Mouse (Mus musculus) G1E-ER4 (cell line): ENCODE data around the gene Reg3g. TPM values are rescaled to one million over a fixed set of nuclear protein-coding genes. Genes with fewer than 3 reads are reported as not detected.
"Not testable (repeated sequence)": the region's sequence is repeated elsewhere in the genome, so short reads cannot be mapped to it uniquely, and the experiment has no call there.

Source experiments
- GATA1 ChIP-seq: IDR thresholded peaks from one replicate; pipeline ENCODE4 v1.8.0; 2012; ENCODE audit warnings: low read length, inconsistent platforms
- polyA plus RNA-seq: library from polyadenylated mRNA; stranded (reverse); fragments of >175 nt; gene quantifications from 2 replicates; pipeline ENCODE4 v1.2.3, GENCODE M21; 2012

Gene Reg3g
- not detected in 2 replicates for polyA plus RNA-seq

DNA sequence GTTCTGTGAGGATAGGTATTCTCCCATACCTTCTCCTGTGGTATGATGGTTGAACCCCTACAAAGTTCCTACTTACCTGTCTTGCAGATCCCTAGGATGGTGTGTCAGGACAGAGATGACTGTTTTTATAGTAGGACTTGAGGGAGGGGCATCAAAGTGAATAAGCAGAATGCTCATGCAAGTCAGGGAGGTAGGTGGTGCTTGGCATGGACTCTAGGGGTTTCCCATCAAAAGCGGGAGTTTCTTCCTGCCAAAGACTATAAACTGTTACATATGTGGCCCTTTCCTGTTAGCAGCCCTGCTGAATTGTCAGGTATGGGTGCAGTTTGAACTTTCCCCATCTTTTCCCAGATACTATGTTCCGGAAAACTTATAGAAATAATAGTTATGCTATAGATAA is at the start of gene Reg3g:
Reg3g (minus strand) TSS at position 101 of the 400 bp plus-strand sequence.
- TF ChIP-seq GATA1 = no peak

DNA sequence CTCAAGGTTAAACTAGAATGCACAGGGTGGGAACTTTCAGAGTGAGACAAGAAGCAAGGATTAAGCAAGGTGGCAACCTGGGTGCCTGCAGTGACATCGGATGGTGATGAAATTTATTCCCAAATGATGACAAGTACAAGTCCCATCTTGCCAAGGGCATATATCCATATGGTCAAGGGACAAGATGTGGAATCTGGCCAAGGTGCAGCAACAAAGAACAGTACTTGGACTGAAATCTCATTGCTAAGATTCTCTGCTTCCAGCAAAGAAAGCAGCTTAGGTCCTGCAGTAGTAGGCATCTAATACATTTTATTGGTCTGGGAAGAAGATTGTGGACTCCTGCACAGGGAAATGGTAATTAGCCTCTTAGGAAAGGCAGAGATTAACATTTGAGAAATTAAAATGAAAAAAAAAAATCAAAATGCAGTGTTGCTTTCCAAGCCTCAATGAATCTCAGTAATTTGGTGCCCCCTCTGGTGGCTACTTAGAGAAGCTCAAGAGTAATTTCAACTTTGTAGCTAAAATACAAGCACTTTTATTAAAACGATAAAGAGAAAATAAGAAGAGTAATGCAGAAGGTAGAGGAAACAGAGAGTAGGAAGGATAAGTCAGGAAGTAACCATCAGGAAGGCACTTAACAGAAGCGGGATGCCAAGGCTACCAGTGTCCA is 47.2 kb upstream of the Reg3g start:
- no peak for TF ChIP-seq GATA1

DNA sequence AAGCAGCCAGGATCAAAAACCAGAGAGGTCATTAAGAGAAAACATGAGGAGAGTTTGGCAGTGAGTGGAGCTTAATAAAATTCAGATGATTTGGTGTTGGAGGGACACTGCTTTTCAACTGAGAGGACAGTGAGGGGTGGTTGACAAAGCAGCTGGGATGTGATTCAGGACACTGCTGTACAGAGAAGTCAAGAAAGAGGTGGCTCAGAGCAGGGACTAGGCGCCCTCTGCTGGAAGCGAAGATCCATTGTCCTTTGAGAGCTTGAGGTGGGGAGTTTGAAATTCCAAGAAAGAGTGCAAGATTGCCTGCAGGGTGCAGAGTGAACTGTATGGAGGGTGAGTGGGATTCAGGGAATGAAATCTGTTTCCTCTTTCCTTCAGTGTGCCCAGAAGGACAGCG is 44.2 kb upstream of the Reg3g start:
- TF ChIP-seq GATA1 = no peak

DNA sequence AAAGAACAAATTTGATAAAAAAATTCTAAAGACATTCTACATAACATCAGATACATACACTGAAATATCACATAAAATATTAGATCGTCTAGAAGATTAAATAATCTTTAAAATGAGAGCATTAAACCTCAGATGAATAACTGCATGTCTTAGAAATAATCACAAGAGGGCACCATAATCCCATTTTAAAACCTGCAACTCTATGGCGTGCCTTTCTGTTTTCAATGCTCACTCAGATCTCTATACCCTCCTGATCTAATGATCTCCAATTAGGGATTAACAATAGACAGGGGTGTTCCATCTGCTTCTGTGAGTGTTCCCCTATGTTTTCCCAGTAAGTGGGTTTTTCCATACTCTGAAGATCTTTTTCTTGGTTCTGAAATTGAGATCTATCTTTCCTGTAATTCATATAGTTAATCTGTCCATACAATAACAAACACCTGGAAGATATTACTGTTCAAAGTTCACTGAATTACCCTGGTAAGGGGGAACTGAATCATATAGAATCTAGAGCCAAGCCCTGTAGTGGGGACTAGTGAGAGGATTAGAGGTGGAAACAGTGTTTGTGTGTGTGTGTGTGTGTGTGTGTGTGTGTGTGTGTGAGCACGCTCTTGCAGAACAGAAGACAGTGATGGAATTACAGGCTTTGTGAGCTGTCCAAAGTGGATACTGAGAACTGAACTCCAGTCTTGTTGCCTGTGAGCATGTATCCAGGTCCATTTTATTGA is 41.7 kb upstream of the Reg3g start:
- TF ChIP-seq GATA1 = no peak

DNA sequence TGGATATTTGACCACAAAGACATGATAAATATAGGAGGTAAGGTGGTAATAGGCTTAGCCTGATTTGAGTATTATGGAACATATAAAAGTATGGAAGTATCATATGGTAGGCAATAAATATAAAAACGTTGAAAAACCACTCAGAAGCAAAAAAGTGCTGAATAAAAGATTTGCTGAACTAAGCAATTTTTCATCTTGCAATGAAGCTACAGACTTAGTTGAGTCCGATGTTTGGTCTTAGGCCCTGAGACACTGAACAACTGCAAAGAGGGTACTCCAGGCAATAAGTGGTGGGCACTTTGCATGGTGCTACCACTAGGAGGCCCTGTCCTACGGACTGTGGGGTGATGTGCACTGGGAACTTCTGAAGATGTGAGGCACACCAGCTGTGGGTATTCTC is 37.1 kb upstream of the Reg3g start:
- TF ChIP-seq GATA1 = no peak

DNA sequence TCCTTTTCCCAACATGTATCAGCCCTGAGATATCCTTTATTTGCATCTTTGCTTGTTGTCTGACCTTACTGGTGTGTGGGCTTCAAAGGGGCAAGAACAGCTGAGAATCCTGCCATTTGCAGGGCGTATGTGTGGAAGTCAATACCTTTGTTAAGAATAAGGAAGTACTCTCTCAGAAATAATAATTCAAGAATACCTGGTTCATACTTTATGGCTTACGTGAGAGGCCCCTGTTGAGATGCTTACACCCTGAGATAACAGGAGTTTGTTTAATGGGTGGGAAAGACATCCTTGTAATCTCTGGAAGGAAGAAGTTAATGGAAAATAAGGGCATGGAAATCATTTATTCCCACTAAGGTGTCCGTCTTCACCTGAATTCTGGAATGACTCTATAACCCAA is 26.0 kb upstream of the Reg3g start:
- no peak for TF ChIP-seq GATA1

DNA sequence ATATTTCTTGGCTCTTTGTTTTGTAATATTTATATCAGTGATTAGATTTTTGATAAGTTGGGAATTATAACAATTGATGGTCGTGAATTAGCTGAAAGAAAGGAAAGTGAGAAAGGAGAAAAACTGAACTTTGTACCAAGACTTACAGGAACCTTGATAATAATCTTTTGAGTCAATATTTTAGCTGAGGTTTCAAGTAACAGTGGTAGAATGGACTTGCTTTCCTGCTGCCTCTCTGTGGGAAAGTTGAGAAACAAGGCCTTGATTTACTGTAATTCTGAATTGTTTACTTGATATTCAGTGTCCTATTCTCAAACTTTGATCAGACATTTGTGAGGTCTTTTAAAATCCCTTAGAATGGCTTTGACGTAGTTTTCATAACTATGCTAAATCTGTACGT is 615 bp upstream of the Reg3g start:
- no peak for TF ChIP-seq GATA1

DNA sequence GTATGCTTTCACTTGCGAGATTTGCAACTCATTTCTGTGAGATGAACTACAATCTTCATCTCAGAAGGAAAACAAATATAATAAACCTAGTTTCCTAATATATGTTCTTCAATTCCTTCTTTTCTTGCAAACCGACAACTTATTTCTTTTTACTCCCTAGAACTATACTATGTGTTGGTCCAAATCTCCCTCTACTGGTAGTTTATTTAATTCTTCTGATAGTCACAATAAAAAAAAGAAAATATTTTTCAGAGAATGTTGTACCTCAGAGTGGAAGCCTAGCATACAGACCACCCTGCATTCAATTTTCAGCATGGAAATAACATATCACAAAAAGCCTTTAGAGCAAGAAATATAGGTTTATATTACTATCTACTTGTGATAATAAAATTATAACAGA is 5.4 kb downstream of the Reg3g start:
- TF ChIP-seq GATA1 = no peak

DNA sequence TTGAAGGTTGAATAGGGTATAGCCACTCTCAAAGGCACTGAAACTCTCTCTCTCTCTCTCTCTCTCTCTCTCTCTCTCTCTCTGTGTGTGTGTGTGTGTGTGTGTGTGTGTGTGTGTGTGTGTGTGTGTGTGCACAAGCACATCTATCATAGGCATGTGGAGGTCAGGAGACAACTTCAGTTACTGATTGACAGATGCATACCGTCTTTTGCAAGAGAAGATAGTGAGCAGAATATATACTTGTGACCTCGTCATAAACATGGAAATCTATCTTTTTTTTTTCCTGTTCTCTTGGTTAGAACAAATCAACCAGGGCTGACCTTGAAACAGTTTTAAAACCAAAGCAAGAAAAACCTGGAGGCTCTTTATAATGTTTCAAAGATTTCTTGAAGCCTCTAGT is 6.3 kb downstream of the Reg3g start:
- TF ChIP-seq GATA1 = no peak

DNA sequence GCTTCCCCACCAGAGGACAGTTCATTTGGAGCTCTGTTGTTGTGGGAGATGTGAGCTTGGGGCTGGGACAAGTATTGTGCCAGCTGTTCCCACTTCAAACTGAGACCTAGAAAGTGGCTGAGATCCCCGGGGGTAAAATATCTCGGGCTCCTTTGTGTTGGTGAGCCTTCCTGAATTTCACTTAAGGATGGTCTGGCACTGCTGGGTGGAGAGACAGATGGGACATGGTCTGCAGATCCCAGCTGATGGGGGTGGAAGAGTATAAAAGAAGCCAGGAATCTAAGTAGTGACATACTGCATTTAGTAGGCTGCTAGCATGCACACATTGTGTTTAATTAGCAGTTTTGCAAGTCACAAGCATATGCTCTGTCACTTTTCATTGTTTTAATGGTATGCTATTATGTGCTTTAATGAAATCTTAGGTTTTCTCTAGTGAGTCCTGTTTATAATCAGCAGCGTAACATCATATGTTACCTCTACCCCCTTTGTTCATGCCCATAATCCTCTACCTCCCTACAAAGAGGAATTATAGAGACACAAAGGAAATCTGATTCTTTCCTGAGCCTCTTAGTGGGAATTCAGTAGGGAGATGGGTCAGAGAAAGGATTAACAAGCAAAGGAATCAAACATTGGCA is 8.4 kb downstream of the Reg3g start:
- TF ChIP-seq GATA1 = no peak

DNA sequence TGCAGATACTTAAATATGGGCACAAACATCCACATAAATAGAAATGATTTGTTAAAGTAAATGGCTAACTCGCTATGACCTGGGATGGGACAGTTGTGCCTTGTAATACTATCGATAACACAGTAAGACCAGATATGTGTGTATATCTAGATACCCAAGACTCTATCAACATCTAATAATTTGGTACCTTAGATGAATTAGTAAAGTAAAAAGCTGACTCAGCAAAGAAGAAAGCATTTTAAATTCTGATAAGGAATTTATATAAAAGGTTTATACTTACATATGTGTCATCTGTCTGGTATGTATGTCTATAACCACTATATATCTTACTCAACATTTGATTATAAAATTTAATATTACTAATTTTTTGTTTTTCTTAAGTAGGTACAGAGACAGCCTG is 15.9 kb downstream of the Reg3g start:
- TF ChIP-seq GATA1 = no peak

DNA sequence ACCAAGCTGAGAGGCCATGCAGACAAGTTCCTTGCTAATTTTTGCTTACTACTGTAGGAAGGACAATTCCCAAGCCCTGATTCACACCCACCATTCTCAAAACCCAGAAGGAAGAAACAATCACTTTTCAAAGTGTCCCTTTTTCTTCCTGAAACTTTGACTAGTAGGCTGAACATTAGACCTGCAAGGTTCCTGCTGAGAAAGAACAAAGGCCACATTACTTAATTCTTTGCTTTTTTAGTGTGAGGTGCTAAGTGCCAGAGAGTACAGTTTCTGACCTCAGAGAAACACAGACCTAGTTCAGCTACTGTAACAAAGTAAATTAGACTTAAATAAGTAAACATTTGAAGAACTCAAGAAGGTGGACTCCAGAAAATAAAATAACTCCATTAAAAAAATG is 20.3 kb downstream of the Reg3g start:
- TF ChIP-seq GATA1 = no peak

DNA sequence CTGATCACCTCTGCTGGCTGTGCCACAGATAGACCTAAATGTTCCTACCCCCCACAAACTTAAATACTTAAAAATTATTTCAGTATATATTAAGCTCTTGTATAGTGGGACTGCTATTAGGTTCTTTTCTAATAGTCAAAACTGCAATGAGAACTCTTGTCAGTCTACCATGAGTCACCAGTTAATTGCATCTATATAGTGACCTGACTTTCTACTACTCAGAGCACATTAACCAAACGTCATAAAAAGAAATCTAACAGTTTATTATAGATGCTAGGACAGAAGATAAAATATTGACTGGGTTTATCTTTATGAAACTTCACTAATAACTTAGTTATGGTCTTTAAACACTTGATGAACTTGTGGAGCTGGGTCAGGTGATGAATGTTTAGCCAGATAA is 21.5 kb downstream of the Reg3g start:
- no peak for TF ChIP-seq GATA1

DNA sequence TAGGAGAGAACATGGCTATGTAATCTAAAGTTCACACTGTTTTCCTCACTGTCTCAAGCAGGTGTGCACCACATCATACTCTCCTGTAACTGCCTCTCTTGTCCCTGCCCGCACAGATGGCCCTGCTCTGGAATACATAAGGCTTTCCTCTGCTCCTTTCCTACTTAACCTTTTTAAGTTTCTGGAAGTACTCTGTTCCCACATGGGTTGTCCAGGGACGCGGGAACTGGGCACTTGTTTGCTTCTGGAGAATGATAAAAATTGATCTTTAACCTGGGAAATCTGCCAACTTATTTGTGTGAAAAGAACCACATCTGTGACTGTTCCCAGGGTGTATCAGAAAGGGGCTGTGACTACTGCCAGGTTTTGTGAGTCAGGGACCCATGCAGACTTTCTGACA is 43.2 kb downstream of the Reg3g start:
- no peak for TF ChIP-seq GATA1

DNA sequence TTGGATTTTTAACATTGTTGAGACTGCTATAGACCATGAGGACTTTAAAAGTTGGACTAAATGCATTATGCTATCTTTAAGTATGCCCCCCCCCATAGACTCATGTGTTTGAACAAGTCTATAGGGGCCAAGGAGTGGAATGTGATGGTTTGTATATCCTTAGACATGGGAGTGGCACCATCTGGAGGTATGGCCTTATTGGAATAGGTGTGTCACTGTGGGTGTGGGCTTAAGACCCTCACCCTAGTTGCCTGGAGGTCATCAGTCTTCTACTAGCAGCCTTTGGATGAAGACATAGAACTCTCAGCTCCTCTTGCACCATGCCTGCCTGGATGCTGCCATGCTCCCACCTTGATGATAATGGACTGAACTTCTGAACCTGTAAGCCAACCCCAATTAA is 46.3 kb downstream of the Reg3g start, which contains the start of gene Reg1:
Reg1 (plus strand) TSS at position 301 of the 400 bp plus-strand sequence.
- not testable (repeated sequence) for TF ChIP-seq GATA1

Other genes starting within 250 kb of the Reg3g start
- gene Reg3b, start 98.2 kb downstream of the Reg3g start, polyA plus RNA-seq = not detected in 2 replicates
- gene Reg3d, start 90.0 kb downstream of the Reg3g start, polyA plus RNA-seq = not detected in 2 replicates
- gene Reg3a, start 88.2 kb downstream of the Reg3g start, polyA plus RNA-seq = not detected in 2 replicates
- not detected in 2 replicates for gene Reg2, start 73.2 kb downstream of the Reg3g start, polyA plus RNA-seq
- gene Reg1, start 46.2 kb downstream of the Reg3g start, polyA plus RNA-seq = not detected in 2 replicates